Mouse (Mus musculus): ENCODE measurements around the gene Spata17.
"Not testable (repeated sequence)": the region's sequence is repeated elsewhere in the genome, so short reads cannot be mapped to it uniquely, and the experiment has no call there.

The Spata17 gene

DNA sequence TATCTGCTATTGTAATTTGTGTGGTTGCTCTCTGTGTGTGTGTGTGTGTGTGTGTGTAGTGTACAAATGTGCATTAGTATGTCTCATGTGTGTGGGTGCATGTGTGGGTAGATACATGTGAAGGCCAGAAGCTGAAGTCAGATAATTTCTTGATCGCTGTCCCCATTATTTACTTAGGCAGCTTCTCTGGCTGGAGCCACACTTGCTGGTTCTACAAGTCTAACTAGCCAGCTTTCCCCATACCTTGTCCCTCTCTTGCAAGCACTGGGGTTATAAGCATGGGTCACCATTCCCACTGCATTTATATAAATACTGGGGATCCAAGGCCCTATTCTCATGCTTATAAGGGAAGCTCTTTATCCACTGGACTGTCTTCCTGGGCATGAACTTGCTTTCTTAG is 39.3 kb downstream of the Spata17 start:
- no peak for DNase-seq (ENCODE audit: low read depth, low spot score)

DNA sequence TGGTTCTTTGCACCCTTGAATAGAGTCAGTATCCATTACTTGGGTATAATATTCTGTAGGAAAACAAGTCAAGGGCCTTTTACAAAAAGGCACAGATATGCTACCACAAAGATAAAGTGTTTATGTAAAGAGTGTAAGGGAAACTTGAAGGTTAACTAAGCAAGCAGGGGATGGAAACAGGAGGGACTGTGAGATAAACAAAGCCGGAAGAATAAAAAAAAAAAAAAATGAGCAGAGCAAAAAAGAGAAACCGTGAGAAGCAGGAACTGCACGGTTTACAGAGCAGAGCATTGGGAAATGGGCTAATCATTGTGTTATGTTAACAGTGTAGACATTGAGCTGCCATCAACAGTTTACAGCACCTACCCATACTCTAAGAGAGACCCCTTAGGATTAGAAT is 44.9 kb downstream of the Spata17 start:
- no peak for DNase-seq (ENCODE audit: low read depth, low spot score)

DNA sequence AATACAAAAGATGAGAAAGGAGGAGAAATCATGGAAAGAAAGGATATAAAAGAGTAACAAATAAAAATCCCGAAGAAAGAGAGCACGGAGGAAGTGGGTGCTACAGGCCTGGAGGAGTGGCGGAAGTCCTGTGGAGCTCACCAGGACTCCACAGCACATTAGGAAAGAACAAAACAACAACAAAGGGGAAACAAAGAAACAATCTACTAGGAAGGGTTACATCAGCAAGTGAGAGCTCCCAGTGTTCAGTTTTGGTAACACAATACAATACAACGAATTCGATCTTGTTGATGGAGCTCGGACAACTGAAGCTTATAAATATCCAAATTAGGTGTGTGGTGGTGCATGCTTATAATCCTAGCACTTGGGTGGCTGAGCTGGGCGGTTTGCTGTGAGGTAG is 45.6 kb downstream of the Spata17 start:
- DNase-seq (ENCODE audit: low read depth, low spot score), result no peak

DNA sequence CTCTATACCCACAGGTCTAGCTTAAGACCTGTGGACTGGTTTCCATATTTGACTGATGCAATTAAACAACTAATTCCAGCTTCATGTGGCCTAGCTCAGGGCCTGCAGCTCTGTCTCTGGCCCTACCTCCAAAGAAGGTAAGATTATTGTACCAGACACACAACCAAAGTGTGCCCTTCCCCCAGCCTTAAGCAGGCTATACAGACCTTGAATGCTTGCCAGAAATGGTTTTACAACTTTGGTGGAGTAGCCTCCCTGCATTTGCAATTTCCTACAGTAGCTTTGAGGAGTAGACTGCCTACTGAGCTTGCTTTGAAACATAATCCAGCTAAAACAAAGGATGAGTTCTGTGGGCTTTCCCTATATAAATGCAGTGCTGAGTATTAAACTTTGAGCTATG is 51.7 kb downstream of the Spata17 start:
- DNase-seq (ENCODE audit: low read depth, low spot score), result no peak

DNA sequence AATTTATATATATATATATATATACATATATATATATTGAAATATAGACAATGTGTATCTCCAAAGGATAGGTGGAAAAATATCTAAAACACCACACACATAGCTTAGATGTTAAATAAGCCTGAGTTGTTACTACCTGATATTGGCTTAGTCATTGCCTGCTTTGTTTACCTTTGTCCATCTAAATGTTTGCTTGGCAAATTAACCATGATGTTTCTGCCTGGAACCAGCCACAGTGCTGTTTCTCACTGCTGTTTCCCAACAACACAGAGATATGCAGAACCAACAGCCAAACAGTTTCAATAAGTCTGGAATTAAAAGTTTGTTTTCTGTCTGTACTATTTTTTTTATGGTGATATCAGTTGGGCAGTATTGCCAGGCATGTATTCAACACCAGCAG is 59.6 kb downstream of the Spata17 start:
- no peak for DNase-seq (ENCODE audit: low read depth, low spot score)

DNA sequence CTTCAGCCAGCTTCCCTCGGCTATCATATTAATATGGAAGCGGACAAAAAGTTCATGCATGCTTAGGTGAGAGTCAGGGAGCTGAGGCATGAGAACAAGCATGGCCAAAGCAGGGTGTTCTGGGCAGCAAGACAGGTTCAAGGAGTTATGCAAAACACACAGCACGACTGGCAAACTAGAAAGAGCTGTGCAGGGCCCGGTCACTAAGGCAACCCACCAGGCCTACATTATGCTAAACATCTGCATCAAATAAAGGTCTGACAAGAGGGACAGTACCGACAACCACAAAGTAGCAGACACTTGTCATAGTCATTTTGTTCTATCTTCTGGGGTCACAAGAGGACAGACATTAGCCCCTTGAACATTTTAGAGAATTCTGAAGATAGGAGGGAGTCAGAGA is 61.6 kb downstream of the Spata17 start:
- no peak for DNase-seq (ENCODE audit: low read depth, low spot score)

DNA sequence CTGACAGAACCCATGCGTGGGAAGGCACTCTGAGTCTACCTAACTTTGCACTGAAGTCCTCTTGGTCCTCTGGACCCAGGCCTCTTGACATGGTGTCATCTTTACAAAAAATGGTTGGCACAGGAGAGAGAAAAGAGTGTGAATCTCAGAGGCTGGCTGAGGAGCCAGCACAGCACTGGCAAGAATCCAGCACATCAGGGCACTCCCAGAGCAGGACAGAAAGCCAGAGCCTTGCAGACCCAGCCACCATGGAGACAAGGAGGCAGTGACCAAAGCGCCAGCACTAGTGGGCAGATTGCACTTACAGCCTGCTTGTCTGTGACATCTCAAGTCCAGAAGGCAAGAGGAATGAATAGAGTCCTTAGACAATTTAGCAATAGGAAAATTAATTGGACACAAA is 62.7 kb downstream of the Spata17 start:
- no peak for DNase-seq (ENCODE audit: low read depth, low spot score)

DNA sequence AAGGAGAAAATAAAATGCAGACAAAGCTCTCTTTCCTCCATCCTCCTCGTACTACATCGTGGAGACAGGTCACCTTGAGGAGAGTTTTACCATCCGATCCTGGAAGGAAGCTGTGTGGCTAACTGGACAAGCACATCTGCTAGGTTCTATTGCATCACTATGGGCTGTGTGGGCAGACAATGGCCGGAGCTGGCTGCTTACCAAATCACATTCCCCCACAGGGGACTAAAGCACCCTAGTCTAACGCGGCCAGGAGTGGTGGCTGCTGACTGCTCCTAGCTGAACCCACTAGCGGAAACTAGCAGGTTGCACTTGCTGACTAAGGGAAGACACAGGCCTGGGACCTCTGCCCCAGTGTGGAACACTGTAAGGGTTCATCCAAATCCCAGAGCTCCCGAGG is 72.3 kb downstream of the Spata17 start:
- no peak for DNase-seq (ENCODE audit: low read depth, low spot score)

DNA sequence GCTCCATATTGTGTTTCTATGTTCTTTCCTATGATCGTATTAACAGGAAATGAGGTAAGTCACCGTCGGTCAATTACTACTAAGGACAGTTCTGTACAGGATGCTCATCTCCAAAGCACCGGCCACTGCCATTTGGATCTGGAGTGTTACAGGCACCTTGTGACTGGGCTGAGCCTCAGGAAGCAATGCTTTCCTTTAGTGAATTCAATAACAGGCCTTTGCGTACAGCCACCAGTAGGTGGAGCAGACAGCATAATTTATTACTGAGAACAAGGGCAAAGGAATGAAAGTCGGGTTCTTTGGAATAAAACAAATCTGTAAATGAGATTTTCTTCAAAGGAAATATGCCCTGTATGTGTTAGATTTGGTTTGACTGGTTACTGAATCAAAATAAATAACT is 77.8 kb downstream of the Spata17 start:
- DNase-seq (ENCODE audit: low read depth, low spot score), result peak; percentile 68

DNA sequence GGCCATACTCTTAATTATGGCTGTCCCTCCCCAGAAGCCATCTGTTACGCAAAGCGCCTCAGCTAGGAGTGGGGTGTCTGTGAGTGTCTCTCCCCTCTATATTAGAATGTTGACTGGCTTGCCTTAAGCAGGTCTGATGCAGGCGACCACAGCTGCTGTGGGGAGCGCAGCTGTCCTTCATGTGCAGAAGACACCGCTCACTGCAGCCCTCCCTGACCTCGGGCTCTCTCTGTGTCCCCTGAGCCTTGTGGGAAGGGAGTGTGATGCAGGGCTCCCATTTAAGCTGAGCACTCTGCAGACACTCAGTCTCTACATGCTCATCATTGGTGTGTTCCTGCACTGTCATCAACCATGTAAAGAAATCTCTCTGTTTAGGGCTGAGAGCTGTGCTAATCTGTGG is 79.4 kb downstream of the Spata17 start:
- peak; percentile 54 for DNase-seq (ENCODE audit: low read depth, low spot score)

DNA sequence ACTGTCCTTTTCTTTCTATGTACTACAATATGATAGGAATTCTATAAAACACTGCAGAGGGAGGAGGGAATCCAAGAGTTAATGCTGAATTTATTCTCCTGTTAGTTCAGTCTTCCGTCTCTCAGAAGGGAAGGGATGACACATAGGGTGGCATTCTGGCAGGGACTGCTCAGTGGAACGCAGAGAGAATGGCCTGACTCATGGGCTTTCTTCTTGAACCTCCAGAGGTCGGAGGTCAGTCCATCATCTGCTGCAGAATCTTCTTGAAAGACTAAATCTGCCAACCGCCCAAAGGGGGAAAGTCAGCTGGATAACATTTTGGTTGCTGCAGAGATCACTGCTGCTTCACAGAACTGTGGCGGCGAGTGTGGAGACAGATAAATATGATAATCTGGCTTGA is 81.4 kb downstream of the Spata17 start:
- no peak for DNase-seq (ENCODE audit: low read depth, low spot score)

DNA sequence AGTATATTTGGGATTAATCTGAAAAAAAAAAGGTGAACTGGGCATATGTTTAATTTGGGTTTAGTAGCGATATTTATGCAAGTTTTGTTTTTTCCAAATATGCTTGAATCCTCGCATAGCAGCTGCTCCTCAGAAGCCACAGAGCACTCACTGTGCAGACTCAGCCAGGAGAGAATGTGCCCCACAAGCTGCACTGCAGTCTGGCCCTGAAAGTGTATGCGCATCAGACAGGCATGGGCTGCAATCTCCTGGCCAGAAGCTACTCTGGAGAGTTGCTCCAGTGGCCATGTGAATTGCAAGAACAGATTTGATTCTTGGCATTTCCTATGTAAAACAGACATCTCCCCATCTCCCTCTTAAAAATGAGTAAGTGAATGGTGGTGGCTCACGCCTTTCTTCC is 82.9 kb downstream of the Spata17 start:
- DNase-seq (ENCODE audit: low read depth, low spot score), result no peak

DNA sequence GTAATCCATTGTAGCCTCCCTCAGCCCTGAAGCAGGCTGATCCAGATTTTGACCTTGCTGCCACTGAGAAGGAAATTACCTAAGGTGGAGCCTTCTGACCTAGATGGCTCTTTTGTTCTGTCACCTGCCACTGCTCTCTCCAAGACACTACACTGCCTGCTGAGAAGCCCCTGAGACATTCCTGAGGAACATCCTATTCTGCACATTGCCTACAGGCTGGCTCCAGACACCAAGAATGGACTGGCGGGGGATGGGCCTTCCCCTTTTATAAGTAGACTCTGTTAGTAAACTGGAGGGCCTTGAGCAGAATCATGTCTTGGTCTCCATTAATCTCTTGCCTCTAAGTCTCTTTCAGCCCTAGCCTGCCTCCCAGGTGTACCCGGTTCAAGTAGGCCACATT is 87.7 kb downstream of the Spata17 start:
- not testable (repeated sequence) for DNase-seq (ENCODE audit: low read depth, low spot score)

DNA sequence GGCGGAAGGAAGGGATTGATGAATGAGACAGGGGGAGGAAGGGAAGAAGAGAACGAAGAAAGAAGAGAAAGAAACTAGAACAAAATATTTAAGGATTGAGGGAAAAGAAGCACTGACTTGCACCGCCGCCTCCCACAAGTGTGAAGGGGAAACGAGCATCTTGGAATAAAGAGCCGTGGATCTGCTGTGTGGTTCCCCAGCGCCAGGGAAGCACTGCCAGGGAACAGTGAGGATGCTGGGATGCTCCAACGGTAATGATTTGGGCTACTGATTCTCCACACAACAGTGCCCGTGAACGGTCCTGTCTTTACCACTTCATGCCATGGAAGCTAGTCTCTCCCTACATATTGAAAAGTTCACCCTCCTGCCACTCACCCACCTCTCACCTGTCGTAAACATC is 89.5 kb downstream of the Spata17 start:
- no peak for DNase-seq (ENCODE audit: low read depth, low spot score)

DNA sequence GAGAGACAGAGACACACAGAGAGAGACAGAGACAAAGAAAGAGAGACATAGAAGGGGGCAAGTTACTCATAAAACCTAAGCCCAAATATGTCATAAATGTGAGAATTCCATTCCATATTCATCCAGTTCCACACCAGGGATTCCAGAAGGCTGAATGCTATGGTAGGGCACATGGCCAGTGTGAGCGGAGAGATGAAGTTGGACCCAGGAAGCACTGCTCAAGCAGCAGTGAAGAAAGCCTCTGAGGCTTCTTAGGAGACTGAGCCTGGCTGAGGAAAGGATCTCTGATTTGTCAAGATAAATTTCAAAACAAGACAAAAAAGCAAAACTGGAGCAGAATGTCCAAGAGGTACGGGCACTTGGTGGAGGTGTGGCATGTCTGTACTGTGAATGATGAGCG is 90.3 kb downstream of the Spata17 start:
- no peak for DNase-seq (ENCODE audit: low read depth, low spot score)

DNA sequence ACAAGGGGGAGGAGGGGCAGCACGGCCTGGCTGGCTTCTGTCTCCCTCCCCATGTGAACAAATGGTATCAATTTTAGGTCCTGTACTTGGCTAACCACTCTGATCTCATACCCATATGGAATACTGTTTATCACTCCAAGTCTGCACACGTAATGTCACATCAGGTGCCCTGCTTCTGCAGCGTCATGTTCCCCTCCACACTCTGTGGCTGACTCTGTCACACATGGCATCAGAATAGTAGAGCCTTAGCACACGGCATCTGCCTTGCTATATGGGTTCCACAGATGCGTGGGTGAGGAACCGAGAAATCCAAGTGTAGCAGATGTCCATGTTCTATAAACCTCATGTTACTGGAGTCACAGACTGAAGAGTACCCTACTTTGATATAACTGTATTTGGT is 96.0 kb downstream of the Spata17 start:
- DNase-seq (ENCODE audit: low read depth, low spot score), result no peak

DNA sequence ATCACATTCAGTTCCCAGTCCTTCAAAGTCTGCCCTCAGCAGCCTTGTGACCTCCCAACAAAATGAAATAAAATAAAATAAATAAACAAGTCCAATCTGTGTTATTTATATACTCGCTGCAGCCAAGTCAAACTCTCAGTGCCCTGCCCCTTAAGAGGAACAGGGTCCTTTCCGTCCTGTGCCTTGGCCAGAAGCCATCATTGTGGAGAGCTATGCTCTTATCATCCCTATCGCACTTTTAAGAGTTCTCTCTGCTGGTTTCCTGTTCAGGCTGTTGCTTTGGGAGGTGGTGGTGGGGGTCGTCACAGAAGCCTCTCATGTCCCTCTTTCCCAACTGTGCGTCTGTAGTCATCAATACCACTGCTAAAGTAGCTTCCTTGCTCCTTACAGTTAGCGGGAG is 97.2 kb downstream of the Spata17 start:
- no peak for DNase-seq (ENCODE audit: low read depth, low spot score)

DNA sequence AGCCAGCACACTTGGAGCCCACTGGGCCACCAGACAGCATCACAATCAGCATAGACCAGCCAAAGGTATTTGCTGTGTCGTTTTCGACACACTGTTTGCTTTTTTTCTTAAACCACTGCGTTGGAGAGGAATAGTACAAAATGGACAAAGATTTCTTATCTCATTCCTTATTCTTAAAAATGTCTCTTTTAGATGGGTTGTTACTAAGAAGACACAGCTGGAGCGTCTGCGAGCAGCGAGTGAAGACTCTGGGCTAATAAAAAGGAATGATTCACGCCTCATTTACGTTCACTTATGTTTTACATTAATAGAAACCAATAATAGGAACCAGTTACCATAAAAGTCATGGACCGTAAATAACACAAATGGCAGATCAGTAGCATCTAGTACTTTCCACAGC is 101.5 kb downstream of the Spata17 start:
- no peak for DNase-seq (ENCODE audit: low read depth, low spot score)

DNA sequence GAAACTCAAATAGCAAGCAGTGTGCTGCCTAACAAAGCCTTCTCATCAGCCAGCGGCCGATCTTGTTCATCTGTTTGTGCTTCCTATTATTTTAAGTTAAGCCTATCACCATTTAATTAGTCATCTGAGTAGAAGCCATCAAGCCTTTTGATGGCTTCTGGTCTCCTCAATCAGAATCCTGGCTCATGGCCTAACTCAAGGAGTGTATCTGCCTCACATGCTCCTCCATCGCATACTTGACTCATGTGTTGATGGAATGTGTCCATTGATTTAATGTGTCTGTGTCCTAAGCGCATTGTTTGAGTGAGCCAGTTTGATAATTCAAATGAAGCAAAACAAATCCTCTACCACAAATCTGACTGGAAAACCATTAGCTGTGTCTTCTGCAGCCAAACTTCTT is 113.1 kb downstream of the Spata17 start:
- no peak for DNase-seq (ENCODE audit: low read depth, low spot score)

DNA sequence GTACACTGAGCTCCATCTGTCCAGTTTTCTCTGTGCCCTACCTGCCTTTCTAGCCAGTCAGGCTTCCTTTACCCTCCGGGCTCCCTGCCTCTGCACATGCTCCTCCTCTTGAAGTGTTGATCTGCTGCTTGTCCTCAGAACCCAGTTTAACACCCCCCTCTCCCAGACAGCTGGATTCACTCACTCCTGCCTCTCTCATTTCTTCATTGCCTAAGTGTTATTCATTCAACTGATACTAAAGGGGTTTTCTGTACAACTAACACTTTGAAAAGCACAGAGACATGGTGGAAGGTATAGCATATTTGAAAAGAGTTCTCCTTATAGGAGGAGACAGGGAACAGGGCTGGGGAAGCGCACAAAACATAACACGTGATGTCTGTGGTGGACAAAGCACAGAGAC is 114.1 kb downstream of the Spata17 start:
- DNase-seq (ENCODE audit: low read depth, low spot score), result no peak

DNA sequence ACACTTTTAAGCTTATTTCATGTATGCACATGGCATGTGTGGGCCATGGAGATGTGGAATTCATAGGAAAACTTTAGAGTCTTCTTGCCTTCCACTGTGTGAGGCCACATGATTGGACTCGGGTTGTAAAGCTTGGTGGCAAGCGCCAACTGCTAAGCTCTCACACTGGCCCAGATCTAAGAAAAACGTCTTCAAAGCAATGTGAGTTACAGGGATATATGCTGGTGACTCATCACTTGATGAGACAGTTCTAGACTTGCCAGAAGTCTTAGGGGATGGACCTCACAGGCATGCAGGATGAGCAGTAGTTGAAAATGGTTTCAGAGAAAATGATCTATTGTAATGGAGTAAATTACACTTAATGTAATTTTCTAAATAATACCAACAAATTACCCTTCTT is 114.6 kb downstream of the Spata17 start:
- no peak for DNase-seq (ENCODE audit: low read depth, low spot score)

DNA sequence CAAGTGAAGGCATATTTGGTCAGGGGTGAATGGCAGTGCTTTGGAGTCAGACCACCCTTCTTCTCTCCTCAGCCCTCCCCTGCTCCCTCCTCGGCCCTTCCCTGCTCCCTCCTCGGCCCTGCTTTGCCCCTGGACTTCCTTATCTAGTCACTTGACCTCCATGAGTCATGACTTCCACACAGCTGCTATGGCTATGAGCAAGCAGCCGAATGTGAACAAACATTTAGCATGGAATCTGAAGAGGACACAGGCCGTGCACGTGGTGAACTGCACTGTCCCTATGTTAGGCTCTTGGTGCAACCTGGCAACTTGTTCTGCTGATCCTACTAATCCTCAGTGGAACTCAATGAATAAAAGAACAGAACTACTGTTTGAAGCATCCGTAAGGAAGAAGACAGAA is 117.0 kb downstream of the Spata17 start:
- no peak for DNase-seq (ENCODE audit: low read depth, low spot score)

DNA sequence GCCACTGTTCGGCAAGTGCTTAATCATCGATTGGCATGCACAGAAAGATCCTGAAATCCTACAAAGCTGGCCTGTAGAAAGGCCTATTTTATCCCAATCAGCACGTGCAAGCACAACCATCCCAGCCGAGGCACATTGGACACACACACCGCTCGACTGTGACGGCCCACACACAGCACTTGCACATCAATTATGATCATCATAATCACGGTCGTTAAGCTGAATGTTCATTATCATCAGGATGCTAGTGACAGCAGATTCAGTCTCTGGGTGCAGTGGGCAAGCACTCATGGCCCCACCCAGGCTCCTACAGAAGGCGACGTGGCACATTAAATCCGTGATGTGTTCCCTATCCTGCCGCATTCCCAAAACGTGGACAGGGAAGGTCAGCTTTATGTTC is 122.7 kb downstream of the Spata17 start:
- no peak for DNase-seq (ENCODE audit: low read depth, low spot score)

DNA sequence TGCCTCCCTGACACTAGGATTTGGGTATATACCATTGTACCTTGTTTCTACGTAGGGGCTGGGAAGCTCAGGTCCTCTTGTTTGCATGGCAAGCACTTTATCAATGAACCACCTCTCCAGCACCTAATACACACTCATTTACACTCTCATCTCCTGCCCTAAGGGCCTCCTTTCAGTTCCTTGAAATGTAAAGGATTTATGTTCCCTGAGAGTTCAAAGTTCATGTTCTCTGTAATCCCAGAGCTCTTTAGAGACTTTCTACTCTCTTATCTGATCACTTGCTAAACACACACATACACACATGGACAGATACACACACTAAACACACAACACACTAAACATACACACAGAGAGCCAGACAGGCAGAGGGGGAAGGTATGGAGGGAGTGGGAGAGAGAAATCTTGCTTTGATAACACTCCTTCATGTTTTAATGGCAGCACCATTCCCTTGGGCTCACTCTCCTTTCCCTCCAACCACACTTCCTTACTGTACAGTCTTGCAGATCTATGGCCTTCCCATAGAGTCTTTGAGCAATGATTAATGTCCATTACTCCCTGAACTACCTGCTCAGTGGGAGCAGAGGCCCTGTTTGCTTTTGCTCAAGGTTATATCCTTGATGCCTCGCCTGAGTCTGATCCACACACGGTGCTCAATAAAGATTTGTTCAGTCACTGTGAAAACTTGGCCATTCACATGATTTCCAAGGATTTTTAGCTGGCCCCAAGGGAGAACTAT is 126.4 kb downstream of the Spata17 start:
- DNase-seq (ENCODE audit: low read depth, low spot score), result no peak

All from A20 (cell line).